Mouse (Mus musculus) R1 (cell line): ENCODE measurements at regions not wholly inside any gene's neighbourhood (a gene's known extent, or its start where the extent isn't known, plus 50 kb on each side); places are given as distances from the start of the nearest gene placed in this dataset.

Source experiments
- DNase-seq: peaks from one replicate; pipeline ENCODE4 v3.0.0-alpha.2; 2018; ENCODE audit warnings: low read depth, low spot score

GRCm38 (mm10) chr4:109610222-109610621, 56.8 kb downstream of the Cdkn2c start:
- DNase-seq = no peak

GRCm38 (mm10) chr4:109609770-109610169, 57.2 kb downstream of the Cdkn2c start:
- no peak for DNase-seq

- DNase-seq = no peak
Measured at GRCm38 (mm10) chr4:109589760-109590312, 58.7 kb upstream of the 4930522H14Rik start.

- no peak for DNase-seq
Measured at GRCm38 (mm10) chr4:109583185-109583786, 52.2 kb upstream of the 4930522H14Rik start.

- peak; percentile 23 for DNase-seq
Measured at GRCm38 (mm10) chr4:109582523-109582922, 51.4 kb upstream of the 4930522H14Rik start.
